Mouse (Mus musculus) limb, embryonic 14.5 days (tissue): ENCODE results near the gene Rpl10a. TPM values are rescaled to one million over a fixed set of nuclear protein-coding genes. Genes with fewer than 3 reads are reported as not detected.
"Not testable (repeated sequence)": the region's sequence is repeated elsewhere in the genome, so short reads cannot be mapped to it uniquely, and the experiment has no call there.

ENCODE experiments used
- ATAC-seq: fragments of 200-750 bp; cut with Nextera tagmentation; 2 replicates; pipeline ENCODE4 v1.8.0; 2017; ENCODE audit warnings: low read depth, moderate number of reproducible peaks, moderate TSS enrichment; ENCODE audit not compliant: low FRiP score
- DNase-seq: peaks from one replicate; pipeline ENCODE4 v3.0.0-alpha.2; 2015; ENCODE audit warnings: low spot score
- H3K27ac ChIP-seq: fragments of 300-500 bp; sonication (generic); replicated peaks from 2 replicates; pipeline ENCODE4 v1.5.1; 2014; ENCODE audit warnings: low read depth, mild to moderate bottlenecking, low read length, moderate library complexity, mixed read lengths
- H3K27me3 ChIP-seq: fragments of 300-500 bp; sonication (generic); 2 replicates; pipeline ENCODE4 v1.6.1; 2014; ENCODE audit warnings: low read length, mixed read lengths; ENCODE audit not compliant: control insufficient read depth, insufficient read depth
- H3K36me3 ChIP-seq: fragments of 300-500 bp; sonication (generic); 2 replicates; pipeline ENCODE4 v1.6.1; 2014; ENCODE audit warnings: mild to moderate bottlenecking, low read length, moderate library complexity, mixed read lengths; ENCODE audit not compliant: control insufficient read depth, insufficient read depth
- H3K4me1 ChIP-seq: fragments of 300-500 bp; sonication (generic); 2 replicates; pipeline ENCODE4 v1.6.1; 2014; ENCODE audit warnings: antibody characterized with exemption, low read length, mixed read lengths; ENCODE audit not compliant: control insufficient read depth, insufficient read depth
- H3K4me2 ChIP-seq: fragments of 300-500 bp; sonication (generic); replicated peaks from 2 replicates; pipeline ENCODE4 v1.6.1; 2014; ENCODE audit warnings: low read depth, mild to moderate bottlenecking, low read length, moderate library complexity; ENCODE audit not compliant: severe bottlenecking
- H3K4me3 ChIP-seq: fragments of 300-500 bp; sonication (generic); replicated peaks from 2 replicates; pipeline ENCODE4 v1.5.1; 2014; ENCODE audit warnings: low read length
- H3K9ac ChIP-seq: fragments of 300-500 bp; sonication (generic); 2 replicates; pipeline ENCODE4 v1.6.1; 2014; ENCODE audit warnings: mild to moderate bottlenecking, low read depth, low read length, moderate library complexity; ENCODE audit not compliant: severe bottlenecking
- H3K9me3 ChIP-seq: fragments of 300-500 bp; sonication (generic); 2 replicates; pipeline ENCODE4 v1.6.1; 2016; ENCODE audit warnings: low read length; ENCODE audit not compliant: control insufficient read depth
- POLR2A ChIP-seq: fragments of 200-500 bp; IDR thresholded peaks from 2 replicates; pipeline ENCODE4 v1.8.0; 2012; ENCODE audit warnings: inconsistent platforms, mild to moderate bottlenecking, moderate library complexity, borderline replicate concordance; ENCODE audit not compliant: insufficient read depth, insufficient read length; ENCODE audit errors: extremely low read depth
- whole genome bisulfite sequencing: fragments of 180-500 bp; shearing (Covaris S2); extraction: QIAGEN DNeasy Blood & Tissue Kit; methylation state at CpG from one replicate; pipeline ENCODE4 v1.1.7; 2014; 5-methylcytosine and 5-hydroxymethylcytosine counted together
- polyA plus RNA-seq, 2 experiments: library from polyadenylated mRNA; depleted of rRNA in 1 of 2; stranded (reverse) in 1 of 2; unstranded in 1 of 2; fragments of >200 nt; fragmentation: Nextera tagmentation in 1 of 2; extraction: Ambion mirVana in 1 of 2; gene quantifications; 2 replicates each; pipeline versions ENCODE4 v1.2.1 to v1.2.3; 2012 to 2014

Gene Rpl10a
- polyA plus RNA-seq, 2 experiments = 905 to 4,469 TPM

- peak; percentile 77; the same call in 1 of the 2 replicates for TF ChIP-seq POLR2A
- Histone ChIP-seq H3K9ac (peak within 1 kb of the TSS; percentile 90), H3K27ac (peak within 1 kb of the TSS; percentile 99), H3K27me3 (no peaks in the 10 kb centered on the region), H3K9me3 (no peaks in the 10 kb centered on the region), H3K4me3 (peak within 1 kb of the TSS; percentile 93), H3K36me3 (no peaks in the 10 kb centered on the region), H3K4me1 (peaks cover 38% of the 10 kb centered on the region), H3K4me2 (peak within 1 kb of the TSS; percentile 93)
- peak; percentile 91 for ATAC-seq
- peak; percentile 94 for DNase-seq
- WGBS = 1% methylated on average over 38 of the region's 73 CpGs
Measured at GRCm38 (mm10) chr17:28350466-28351352, 22.4 kb downstream of the Rpl10a start, which contains the start of gene Tead3. TSS of gene Tead3 (minus strand) at chr17:28350817.

GRCm38 (mm10) chr17:28351353-28351890 is 23.2 kb downstream of the Rpl10a start:
- Histone ChIP-seq H3K4me3 (peak overlapping the region; percentile 93), H3K4me2 (peak overlapping the region; percentile 93), H3K4me1 (peaks cover 31% of the 10 kb centered on the region), H3K27me3 (no peaks in the 10 kb centered on the region), H3K27ac (peak overlapping the region; percentile 99), H3K9me3 (no peaks in the 10 kb centered on the region), H3K9ac (peak overlapping the region; percentile 90), H3K36me3 (no peaks in the 10 kb centered on the region)
- no peak for TF ChIP-seq POLR2A
- no peak for DNase-seq
- ATAC-seq = 0 out of 2 replicates have a peak, but pooled peaks have one; percentile 0
- WGBS = under 1% methylated on average over 19 of the region's 29 CpGs

- Histone ChIP-seq H3K27ac (peak overlapping the region; percentile 99), H3K36me3 (no peaks in the 10 kb centered on the region), H3K4me3 (peak overlapping the region; percentile 93), H3K4me2 (peak overlapping the region; percentile 93), H3K9me3 (no peaks in the 10 kb centered on the region), H3K27me3 (no peaks in the 10 kb centered on the region), H3K9ac (no peak overlapping the region), H3K4me1 (peaks cover 26% of the 10 kb centered on the region)
- DNase-seq (no peak), ATAC-seq (no peak)
- no peak for TF ChIP-seq POLR2A
- 20% methylated on average over 11 of the region's 11 CpGs for WGBS
Measured at GRCm38 (mm10) chr17:28352018-28352417, 23.7 kb downstream of the Rpl10a start.

GRCm38 (mm10) chr17:28355871-28356270 is 27.6 kb downstream of the Rpl10a start:
- Histone ChIP-seq H3K4me1 (peaks cover 8% of the 10 kb centered on the region), H3K9ac (no peak overlapping the region), H3K4me3 (no peak overlapping the region), H3K27me3 (peaks cover 10% of the 10 kb centered on the region), H3K36me3 (no peaks in the 10 kb centered on the region), H3K27ac (no peak overlapping the region), H3K9me3 (no peaks in the 10 kb centered on the region), H3K4me2 (no peak overlapping the region)
- no peak for TF ChIP-seq POLR2A
- DNase-seq (no peak), ATAC-seq (no peak)
- 83% methylated on average over 12 of the region's 12 CpGs for WGBS

- H3K36me3 ChIP-seq, DNase-seq, H3K4me2 ChIP-seq, H3K4me3 ChIP-seq, ATAC-seq, H3K9me3 ChIP-seq, H3K27ac ChIP-seq: not testable (repeated sequence)
- Histone ChIP-seq H3K27me3 (peaks cover 20% of the 10 kb centered on the region), H3K9ac (0 out of 2 replicates have a peak overlapping the region, but pooled peaks have one; percentile 7), H3K4me1 (peaks cover 15% of the 10 kb centered on the region)
- WGBS = 22% methylated on average over 22 of the region's 24 CpGs
Measured at GRCm38 (mm10) chr17:28358576-28359261, 30.4 kb downstream of the Rpl10a start.
